ENCODE assay signal across 12 mouse cellular contexts in genomic region chr8:114611075-114611474, GRCm38 (mm10).
"Had no signal": no experiment of that assay in that cellular context is flagged by ENCODE, and none has a peak within 500 bp of the region (broad histone marks: within the 10 kb centered on the region; RNA-seq: fewer than 3 reads in every experiment).

No protein-coding gene starts in this region.

- H3K4me1 ChIP-seq: megakaryocyte, embryonic 14.5 days; midbrain, embryonic 15.5 days; neural tube, embryonic 12.5 days had no signal

- H3K4me3 ChIP-seq: layer of hippocampus, adult 2 months; limb, embryonic 12.5 days; lung, embryonic 15.5 days; megakaryocyte, embryonic 14.5 days; midbrain, embryonic 15.5 days; neural tube, embryonic 12.5 days had no signal

- H3K4me2 ChIP-seq: limb, embryonic 12.5 days; lung, embryonic 15.5 days; midbrain, embryonic 11.5 days; midbrain, embryonic 15.5 days; neural tube, embryonic 12.5 days had no signal

- ATAC-seq: midbrain, embryonic 15.5 days had no signal

- H3K27me3 ChIP-seq: limb, embryonic 12.5 days; lung, embryonic 15.5 days; megakaryocyte, embryonic 14.5 days; midbrain, embryonic 15.5 days; neural tube, embryonic 12.5 days had no signal

- H3K9ac ChIP-seq: limb, embryonic 12.5 days; lung, embryonic 15.5 days; midbrain, embryonic 15.5 days; neural tube, embryonic 12.5 days had no signal

- H3K27ac ChIP-seq: kidney, postnatal 0 days; layer of hippocampus, adult 2 months; limb, embryonic 12.5 days; lung, embryonic 15.5 days; macrophage; midbrain, embryonic 15.5 days; neural tube, embryonic 12.5 days had no signal

- DNase-seq: lung, postnatal 14 days; retina, postnatal 1 day; thymus, postnatal 4 days had no signal

- H3K36me3 ChIP-seq: limb, embryonic 12.5 days; lung, embryonic 15.5 days; midbrain, embryonic 15.5 days; neural tube, embryonic 12.5 days had no signal

- H3K9me3 ChIP-seq: limb, embryonic 12.5 days; lung, embryonic 15.5 days; midbrain, embryonic 15.5 days; neural tube, embryonic 12.5 days had no signal
